Mouse (Mus musculus) midbrain, embryonic 11.5 days (tissue): ENCODE results near the gene Gm20538. TPM values are rescaled to one million over a fixed set of nuclear protein-coding genes. Genes with fewer than 3 reads are reported as not detected.

Experiments
- ATAC-seq: fragments of 200-750 bp; cut with Nextera tagmentation; 2 replicates; pipeline ENCODE4 v1.8.0; 2017; ENCODE audit warnings: moderate TSS enrichment, moderate library complexity; ENCODE audit not compliant: low FRiP score
- DNase-seq: peaks from one replicate; pipeline ENCODE4 v3.0.0; 2015; ENCODE audit warnings: low spot score; ENCODE audit errors: missing footprints
- H3K27ac ChIP-seq: fragments of 300-500 bp; sonication (generic); 2 replicates; pipeline ENCODE4 v1.5.1; 2014; ENCODE audit warnings: low read depth, low read length
- H3K27me3 ChIP-seq: fragments of 300-500 bp; sonication (generic); 2 replicates; pipeline ENCODE4 v1.6.1; 2014; ENCODE audit warnings: mild to moderate bottlenecking, low read length, moderate library complexity, mixed read lengths; ENCODE audit not compliant: control insufficient read depth, insufficient read depth
- H3K36me3 ChIP-seq: fragments of 300-500 bp; sonication (generic); 2 replicates; pipeline ENCODE4 v1.6.1; 2014; ENCODE audit warnings: mild to moderate bottlenecking, low read length, moderate library complexity, mixed read lengths; ENCODE audit not compliant: control insufficient read depth, insufficient read depth
- H3K4me1 ChIP-seq: fragments of 300-500 bp; sonication (generic); 2 replicates; pipeline ENCODE4 v1.6.1; 2014; ENCODE audit warnings: low read length; ENCODE audit not compliant: control insufficient read depth, insufficient read depth
- H3K4me2 ChIP-seq: fragments of 300-500 bp; sonication (generic); 2 replicates; pipeline ENCODE4 v1.6.1; 2014; ENCODE audit warnings: mild to moderate bottlenecking, moderate library complexity
- H3K4me3 ChIP-seq: fragments of 300-500 bp; sonication (generic); 2 replicates; pipeline ENCODE4 v1.5.1; 2014; ENCODE audit warnings: low read depth, low read length
- H3K9ac ChIP-seq: fragments of 300-500 bp; sonication (generic); 2 replicates; pipeline ENCODE4 v1.6.1; 2014; ENCODE audit warnings: low read length
- H3K9me3 ChIP-seq: fragments of 300-500 bp; sonication (generic); 2 replicates; pipeline ENCODE4 v1.6.1; 2016; ENCODE audit warnings: low read length; ENCODE audit not compliant: control insufficient read depth
- WGBS: fragments of 180-500 bp; shearing (Covaris S2); extraction: QIAGEN DNeasy Blood & Tissue Kit; methylation state at CpG from one replicate; pipeline ENCODE4 v1.1.7; 2014; 5-methylcytosine and 5-hydroxymethylcytosine counted together
- polyA plus RNA-seq: library from polyadenylated mRNA; unstranded; fragments of >200 nt; fragmentation: Nextera tagmentation; extraction: Ambion mirVana; gene quantifications from 2 replicates; pipeline ENCODE4 v1.2.1, GENCODE M21; 2014

Gm20538 gene
- polyA plus RNA-seq, 1 experiment from 2014 or later, result not detected

DNA sequence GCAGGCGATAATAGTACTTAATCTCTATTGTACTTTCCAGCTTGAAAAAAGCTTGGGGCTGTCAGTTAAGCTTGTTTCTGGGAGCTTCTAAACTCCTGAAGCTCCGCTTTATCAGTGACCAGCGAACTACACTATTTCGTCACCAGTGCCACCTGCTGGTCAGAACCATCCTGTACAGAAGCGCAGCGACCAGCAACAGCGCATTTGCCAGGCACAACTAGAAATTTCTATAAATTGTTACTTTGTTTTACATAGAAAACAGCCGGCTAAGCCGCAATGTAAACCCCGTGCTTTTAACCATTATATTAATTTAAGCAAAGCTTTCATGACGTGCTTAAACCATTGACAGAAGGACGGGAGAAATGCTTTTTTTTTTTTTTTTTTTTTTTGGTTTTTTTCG lies 7.9 kb downstream of the Gm20538 start:
- ATAC-seq (no peak), DNase-seq (peak; percentile 98)
- WGBS, result 2% methylated on average over 13 of the region's 13 CpGs
- no peak overlapping the region for H3K27ac ChIP-seq
- H3K27me3 ChIP-seq, result peaks cover 30% of the 10 kb centered on the region
- peaks cover 4% of the 10 kb centered on the region; the same call in 1 of the 2 replicates for H3K9me3 ChIP-seq
- peak overlapping the region; percentile 54 for H3K4me3 ChIP-seq
- H3K4me1 ChIP-seq, result peaks cover 6% of the 10 kb centered on the region
- peaks cover 1% of the 10 kb centered on the region; the same call in 1 of the 2 replicates for H3K36me3 ChIP-seq
- peak overlapping the region; percentile 79 for H3K4me2 ChIP-seq
- H3K9ac ChIP-seq, result no peak overlapping the region

DNA sequence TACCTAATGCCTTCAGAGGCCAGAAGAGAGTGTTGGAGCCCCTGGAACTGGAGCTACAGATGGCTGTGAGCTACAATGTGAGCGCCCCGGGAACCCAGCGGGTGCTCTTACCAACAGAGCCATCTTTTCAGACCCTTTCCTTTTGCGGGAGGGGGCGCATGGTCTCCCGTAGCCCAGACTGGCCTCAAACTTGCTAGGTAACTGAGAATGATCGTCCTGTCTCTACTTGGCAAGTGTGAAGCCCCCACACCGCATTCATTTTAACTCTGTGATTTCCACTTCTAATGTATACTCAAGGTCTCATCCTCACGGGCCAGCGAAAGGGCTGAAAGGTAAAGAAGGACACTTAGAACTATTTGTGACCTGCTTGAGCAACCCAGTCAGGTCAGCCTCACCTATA lies 8.3 kb downstream of the Gm20538 start:
- Histone ChIP-seq H3K4me2 (no peak overlapping the region), H3K27ac (no peak overlapping the region), H3K4me3 (no peak overlapping the region), H3K36me3 (no peaks in the 10 kb centered on the region), H3K27me3 (peaks cover 30% of the 10 kb centered on the region), H3K9me3 (peaks cover 4% of the 10 kb centered on the region; the same call in 1 of the 2 replicates), H3K9ac (no peak overlapping the region), H3K4me1 (peaks cover 6% of the 10 kb centered on the region)
- DNase-seq, result no peak
- ATAC-seq, result no peak
- 52% methylated on average over 10 of the region's 10 CpGs for WGBS

DNA sequence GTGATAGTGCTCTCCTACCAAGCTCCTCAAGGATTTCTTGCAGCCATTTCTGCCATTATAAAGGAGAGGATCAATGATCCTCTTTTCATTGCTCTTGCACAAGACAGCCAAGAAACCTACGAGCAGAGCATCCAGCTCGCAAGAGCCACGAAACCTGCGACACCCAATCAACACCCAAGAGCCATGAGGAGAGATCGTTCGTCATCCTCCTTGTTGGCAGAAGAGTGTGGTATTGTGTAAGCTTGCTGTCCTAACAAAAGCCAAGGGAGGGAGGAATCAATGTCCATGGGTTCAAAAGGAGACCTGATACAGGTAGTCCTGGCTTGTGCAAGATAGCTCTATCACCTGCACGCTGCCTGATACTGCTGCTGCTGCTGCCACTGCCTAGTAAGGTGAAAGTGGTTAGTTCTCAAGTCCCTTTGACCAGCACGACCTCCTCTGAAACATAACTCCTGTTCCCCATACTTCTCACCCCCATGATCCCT lies 9.9 kb downstream of the Gm20538 start:
- H3K4me1 ChIP-seq, result peaks cover 6% of the 10 kb centered on the region
- no peak overlapping the region for H3K27ac ChIP-seq
- H3K4me3 ChIP-seq, result no peak overlapping the region
- 92% methylated on average over 8 of the region's 8 CpGs for WGBS
- peaks cover 30% of the 10 kb centered on the region for H3K27me3 ChIP-seq
- DNase-seq, result no peak
- H3K9ac ChIP-seq, result no peak overlapping the region
- H3K4me2 ChIP-seq, result no peak overlapping the region
- ATAC-seq, result no peak
- no peaks in the 10 kb centered on the region for H3K36me3 ChIP-seq
- peaks cover 4% of the 10 kb centered on the region; the same call in 1 of the 2 replicates for H3K9me3 ChIP-seq

GRCm38 (mm10) chr19:44537416-44537815 lies 15.2 kb downstream of the Gm20538 start:
- whole genome bisulfite sequencing, result 87% methylated on average over 8 of the region's 8 CpGs
- DNase-seq, result no peak
- Histone ChIP-seq H3K4me1 (no peaks in the 10 kb centered on the region), H3K9ac (no peak overlapping the region), H3K27me3 (peaks cover 10% of the 10 kb centered on the region), H3K9me3 (peaks cover 4% of the 10 kb centered on the region; the same call in 1 of the 2 replicates), H3K4me3 (no peak overlapping the region), H3K27ac (no peak overlapping the region), H3K36me3 (no peaks in the 10 kb centered on the region), H3K4me2 (no peak overlapping the region)
- no peak for ATAC-seq

- Histone ChIP-seq H3K27ac (no peak overlapping the region), H3K9ac (no peak overlapping the region), H3K4me1 (no peaks in the 10 kb centered on the region), H3K4me2 (no peak overlapping the region), H3K36me3 (no peaks in the 10 kb centered on the region), H3K27me3 (peaks cover 22% of the 10 kb centered on the region), H3K9me3 (no peaks in the 10 kb centered on the region), H3K4me3 (no peak overlapping the region)
- DNase-seq, result peak; percentile 84
- ATAC-seq, result peak; percentile 24; the same call in 1 of the 2 replicates
- WGBS, result 22% methylated on average over 3 of the region's 3 CpGs
Observed at GRCm38 (mm10) chr19:44535376-44535775, 17.3 kb downstream of the Gm20538 start.

GRCm38 (mm10) chr19:44530018-44530417 lies 22.6 kb downstream of the Gm20538 start:
- no peak for DNase-seq
- Histone ChIP-seq H3K4me1 (no peaks in the 10 kb centered on the region), H3K4me3 (no peak overlapping the region), H3K9ac (no peak overlapping the region), H3K9me3 (no peaks in the 10 kb centered on the region), H3K4me2 (no peak overlapping the region), H3K36me3 (no peaks in the 10 kb centered on the region), H3K27ac (no peak overlapping the region), H3K27me3 (peaks cover 55% of the 10 kb centered on the region)
- 77% methylated on average over 6 of the region's 6 CpGs for WGBS
- no peak for ATAC-seq

DNA sequence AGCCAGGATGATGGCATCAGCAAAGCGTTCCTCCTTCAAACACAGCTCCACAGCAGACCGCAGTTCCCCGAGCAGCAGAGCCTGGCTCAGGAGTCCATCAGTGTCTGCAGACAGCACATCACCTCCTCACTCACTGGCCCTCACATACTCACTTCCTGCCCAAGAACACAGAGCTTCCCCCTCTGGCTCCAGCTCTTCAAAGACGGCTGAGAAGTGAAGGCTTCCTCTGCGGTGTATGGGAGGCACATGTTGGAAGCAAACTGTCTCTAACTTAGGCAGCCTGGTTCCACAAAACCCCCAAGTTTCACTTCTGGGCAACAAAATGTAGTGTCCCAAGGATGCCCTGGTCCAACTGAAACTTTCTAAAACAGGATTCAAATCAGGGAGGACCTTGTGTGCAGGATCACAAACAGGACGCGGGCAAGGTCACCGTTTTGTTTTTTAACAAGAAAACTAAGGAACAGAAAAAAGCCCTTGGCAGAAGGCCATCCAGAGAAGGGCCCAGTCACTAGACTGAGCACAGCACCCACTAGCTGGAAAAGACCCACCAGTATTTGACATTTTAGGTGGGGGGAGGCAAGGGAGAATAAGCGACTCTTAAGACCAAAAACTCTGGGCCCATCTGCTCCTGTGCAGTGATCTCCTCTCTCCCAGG lies 27.0 kb downstream of the Gm20538 start:
- Histone ChIP-seq H3K4me3 (no peak overlapping the region), H3K27ac (no peak overlapping the region), H3K27me3 (peaks cover 76% of the 10 kb centered on the region), H3K36me3 (no peaks in the 10 kb centered on the region), H3K9me3 (no peaks in the 10 kb centered on the region), H3K9ac (no peak overlapping the region), H3K4me2 (no peak overlapping the region), H3K4me1 (no peaks in the 10 kb centered on the region)
- no peak for ATAC-seq
- DNase-seq, result no peak
- 89% methylated on average over 9 of the region's 9 CpGs for WGBS

DNA sequence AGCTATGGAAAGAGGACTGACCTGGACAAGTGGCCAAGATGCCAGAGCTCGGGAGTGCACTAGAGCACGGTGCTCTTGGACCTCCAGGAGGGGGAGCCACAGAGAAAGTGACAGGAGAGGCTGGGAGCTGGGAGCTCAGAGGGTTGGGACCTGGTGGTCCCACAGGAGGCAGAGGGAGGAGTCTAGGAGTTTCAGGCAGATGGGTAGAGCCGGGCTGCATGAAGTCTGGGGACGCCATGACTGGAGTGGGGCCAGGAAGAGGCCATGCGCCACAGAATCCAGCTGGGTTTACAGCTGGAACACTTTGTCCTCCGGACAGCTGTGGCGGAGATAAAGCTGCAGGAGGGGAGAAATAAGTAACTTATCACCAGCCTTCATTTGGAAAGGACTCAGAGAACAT lies 33.5 kb downstream of the Gm20538 start:
- Histone ChIP-seq H3K27ac (no peak overlapping the region), H3K9me3 (no peaks in the 10 kb centered on the region), H3K36me3 (no peaks in the 10 kb centered on the region), H3K4me1 (peaks cover 19% of the 10 kb centered on the region), H3K4me3 (no peak overlapping the region), H3K27me3 (peaks cover 87% of the 10 kb centered on the region), H3K4me2 (no peak overlapping the region), H3K9ac (no peak overlapping the region)
- WGBS, result 24% methylated on average over 7 of the region's 7 CpGs
- ATAC-seq, result no peak
- DNase-seq, result peak; percentile 87

DNA sequence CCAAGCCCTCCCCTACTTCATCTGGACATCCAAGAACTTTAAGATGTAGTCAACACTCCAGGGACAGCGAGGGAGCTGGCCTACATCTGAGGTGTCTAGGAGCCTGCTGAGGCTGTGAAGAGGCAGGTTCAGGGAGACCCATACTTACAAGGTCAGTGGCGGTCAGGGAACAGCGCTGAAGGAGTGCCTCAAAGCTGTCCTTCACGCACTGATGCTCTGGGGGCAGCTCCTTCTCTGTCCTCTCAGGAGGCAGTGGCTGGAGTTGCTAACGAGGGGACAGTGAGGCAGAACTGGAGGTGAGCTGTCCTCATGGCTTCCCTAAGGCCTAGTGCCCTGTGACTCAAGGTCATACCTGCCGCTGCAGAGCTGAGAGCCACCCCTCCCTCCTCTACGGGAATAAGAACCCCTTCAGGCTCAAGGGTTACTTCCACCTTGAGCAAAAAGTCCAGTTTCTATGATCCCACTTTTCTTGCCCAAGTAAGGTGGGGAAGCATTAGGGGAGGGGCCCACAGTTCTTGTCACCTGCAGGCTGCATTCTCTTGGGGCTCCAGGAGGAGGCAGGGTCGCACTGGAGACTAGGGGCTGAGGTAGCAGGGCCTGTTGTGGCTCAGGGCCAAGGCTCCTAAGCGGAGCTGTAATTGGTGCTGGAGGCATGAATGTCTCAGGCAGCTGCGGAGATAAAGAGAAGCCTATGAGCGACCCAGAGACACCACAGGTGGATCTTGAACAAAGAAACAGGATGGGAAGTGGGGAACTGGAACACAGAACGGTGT lies 34.4 kb downstream of the Gm20538 start:
- ATAC-seq (no peak), DNase-seq (peak; percentile 88)
- Histone ChIP-seq H3K27me3 (peaks cover 87% of the 10 kb centered on the region), H3K4me2 (no peak overlapping the region), H3K9me3 (no peaks in the 10 kb centered on the region), H3K9ac (no peak overlapping the region), H3K36me3 (no peaks in the 10 kb centered on the region), H3K4me3 (no peak overlapping the region), H3K27ac (no peak overlapping the region), H3K4me1 (peaks cover 29% of the 10 kb centered on the region)
- WGBS, result 41% methylated on average over 12 of the region's 12 CpGs
